Mouse (Mus musculus): ENCODE results near the gene Hist1h1e. TPM values are rescaled to one million over a fixed set of nuclear protein-coding genes. Genes with fewer than 3 reads are reported as not detected.
"Not testable (repeated sequence)": the region's sequence is repeated elsewhere in the genome, so short reads cannot be mapped to it uniquely, and the experiment has no call there.

Hist1h1e gene
- polyA plus RNA-seq, 1 experiment from 2014 or later: 16.3 TPM

DNA sequence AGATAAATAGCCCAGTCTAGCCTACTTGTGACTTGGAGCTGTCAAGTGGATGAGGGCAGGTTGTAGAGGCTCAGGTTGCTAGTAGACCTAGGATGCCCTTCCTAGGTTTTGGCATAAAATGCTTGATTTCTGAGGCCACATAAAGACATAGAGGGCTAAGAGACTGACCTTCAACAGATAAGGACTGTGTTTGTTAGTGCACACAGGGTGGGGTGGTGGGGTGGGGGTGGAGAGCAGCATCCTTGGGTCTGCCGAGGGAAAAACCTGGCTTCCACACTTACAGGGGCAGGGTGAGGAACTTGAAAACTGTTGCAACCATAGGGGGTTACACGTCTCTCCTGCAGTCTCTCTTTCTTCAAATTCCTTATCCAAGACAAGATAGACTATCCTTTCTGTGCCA, 27.2 kb downstream of the Hist1h1e start:
- Histone ChIP-seq H3K36me3 (ENCODE audit: control insufficient read depth, insufficient read depth, low read length) (no peaks in the 10 kb centered on the region), H3K4me2 (ENCODE audit: low read depth) (no peak overlapping the region)
- 87% methylated on average over 2 of the region's 2 CpGs for WGBS

DNA sequence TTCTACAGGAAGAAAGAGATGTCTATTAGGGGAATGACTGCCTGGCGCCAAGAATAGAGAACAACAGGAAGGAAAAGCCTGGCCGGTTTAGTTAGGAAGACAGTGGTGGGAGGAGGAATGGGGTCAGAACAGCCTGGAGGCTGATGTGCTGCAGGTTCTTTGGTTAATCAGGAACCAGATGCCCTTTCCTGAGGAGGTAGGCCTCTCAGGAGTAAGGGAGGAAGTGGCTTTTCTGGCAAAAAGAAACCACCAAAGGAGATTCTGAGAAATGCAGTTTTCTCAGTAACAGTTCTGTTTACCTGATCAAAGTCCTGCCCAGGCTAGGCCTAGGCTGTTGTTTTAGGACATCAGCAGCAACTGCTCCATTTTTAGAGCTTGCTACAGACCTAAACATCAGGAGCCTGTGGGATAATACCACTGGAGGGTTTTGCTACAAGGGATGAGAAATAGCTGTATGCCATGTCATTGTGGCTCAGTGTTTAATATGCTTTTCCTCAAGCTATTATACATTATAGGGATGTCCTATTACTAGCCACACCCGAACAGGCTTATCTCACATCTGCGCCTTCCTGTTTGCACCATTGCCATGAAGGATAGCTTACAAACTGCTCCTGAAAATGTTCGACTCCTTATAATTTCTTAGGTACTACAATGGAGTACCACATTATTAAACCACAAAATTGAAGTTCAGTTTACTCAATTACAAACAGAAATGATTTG, 29.1 kb downstream of the Hist1h1e start:
- Histone ChIP-seq H3K9ac (ENCODE audit: low read length) (no peak overlapping the region), H3K36me3 (ENCODE audit: control insufficient read depth, insufficient read depth, low read length) (no peaks in the 10 kb centered on the region), H3K9me3 (ENCODE audit: control insufficient read depth, low read length) (no peaks in the 10 kb centered on the region), H3K27me3 (ENCODE audit: control insufficient read depth, insufficient read depth, low read length) (no peaks in the 10 kb centered on the region), H3K4me2 (ENCODE audit: low read depth) (no peak overlapping the region), H3K4me3 (ENCODE audit: low read depth, low read length) (no peak overlapping the region), H3K27ac (ENCODE audit: low read depth, low read length) (no peak overlapping the region), H3K4me1 (ENCODE audit: control insufficient read depth, insufficient read depth, low read length) (no peaks in the 10 kb centered on the region)
- ATAC-seq (ENCODE audit: insufficient read depth, low FRiP score, low TSS enrichment) (no peak), DNase-seq (ENCODE audit: low spot score) (no peak)
- 89% methylated on average over 5 of the region's 5 CpGs for WGBS

More for the DNA sequence above, 27.2 kb downstream of the Hist1h1e start:
- Histone ChIP-seq H3K27ac (ENCODE audit: low read depth, low read length) (no peak overlapping the region), H3K9ac (ENCODE audit: low read length) (no peak overlapping the region), H3K4me3 (ENCODE audit: low read depth, low read length) (no peak overlapping the region), H3K27me3 (ENCODE audit: control insufficient read depth, insufficient read depth, low read length) (no peaks in the 10 kb centered on the region), H3K4me1 (ENCODE audit: control insufficient read depth, insufficient read depth, low read length) (no peaks in the 10 kb centered on the region), H3K9me3 (ENCODE audit: control insufficient read depth, low read length) (no peaks in the 10 kb centered on the region)
- DNase-seq (ENCODE audit: low spot score): no peak
- no peak for ATAC-seq (ENCODE audit: insufficient read depth, low FRiP score, low TSS enrichment)

DNA sequence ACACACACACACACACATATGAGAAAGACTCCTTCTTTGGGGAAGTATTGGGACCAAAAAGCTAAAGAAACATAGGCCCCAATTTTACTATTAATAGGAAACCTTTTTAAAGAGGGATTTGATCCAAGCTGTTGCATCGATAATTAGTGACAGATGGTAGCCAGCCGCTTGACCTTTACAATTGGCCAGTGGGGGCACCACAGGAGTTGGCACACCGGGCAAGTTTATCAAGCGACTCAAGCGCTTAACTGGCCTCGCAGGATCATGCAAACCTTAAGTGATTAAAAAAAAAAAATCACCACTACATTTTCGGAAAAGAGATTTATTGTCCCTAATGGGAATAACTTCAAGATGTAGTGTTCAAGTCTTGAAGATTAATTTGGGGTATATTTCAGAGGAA, 29.7 kb downstream of the Hist1h1e start:
- ATAC-seq (ENCODE audit: insufficient read depth, low FRiP score, low TSS enrichment) (no peak), DNase-seq (ENCODE audit: low spot score) (no peak)
- WGBS: 87% methylated on average over 7 of the region's 7 CpGs
- Histone ChIP-seq H3K27me3 (ENCODE audit: control insufficient read depth, insufficient read depth, low read length) (no peaks in the 10 kb centered on the region), H3K9ac (ENCODE audit: low read length) (no peak overlapping the region), H3K27ac (ENCODE audit: low read depth, low read length) (no peak overlapping the region), H3K4me3 (ENCODE audit: low read depth, low read length) (no peak overlapping the region), H3K9me3 (ENCODE audit: control insufficient read depth, low read length) (no peaks in the 10 kb centered on the region), H3K4me1 (ENCODE audit: control insufficient read depth, insufficient read depth, low read length) (no peaks in the 10 kb centered on the region), H3K4me2 (ENCODE audit: low read depth) (no peak overlapping the region), H3K36me3 (ENCODE audit: control insufficient read depth, insufficient read depth, low read length) (no peaks in the 10 kb centered on the region)

DNA sequence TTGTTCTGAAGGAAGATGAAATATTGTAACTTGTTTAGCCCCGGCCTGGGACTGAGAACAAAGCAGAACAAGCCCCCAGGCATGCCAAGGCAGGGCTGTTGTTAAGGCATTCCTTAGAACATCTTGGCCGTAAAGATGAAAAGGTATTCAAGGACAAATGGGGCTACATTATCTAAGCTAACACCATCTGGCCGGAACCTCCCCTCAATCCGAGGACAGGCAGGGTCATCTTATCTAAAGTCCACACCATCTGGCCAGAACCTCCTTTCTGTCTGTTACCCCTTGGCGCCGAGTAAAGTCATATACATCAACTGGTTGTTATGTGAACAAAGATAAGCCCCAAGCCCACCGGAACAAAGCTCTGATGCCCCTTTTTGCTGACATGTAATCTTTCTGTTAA, 30.5 kb downstream of the Hist1h1e start:
- H3K4me2 ChIP-seq (ENCODE audit: low read depth); H3K27me3 ChIP-seq (ENCODE audit: control insufficient read depth, insufficient read depth, low read length); ATAC-seq (ENCODE audit: insufficient read depth, low FRiP score, low TSS enrichment); H3K9me3 ChIP-seq (ENCODE audit: control insufficient read depth, low read length); DNase-seq (ENCODE audit: low spot score); H3K4me3 ChIP-seq (ENCODE audit: low read depth, low read length); H3K4me1 ChIP-seq (ENCODE audit: control insufficient read depth, insufficient read depth, low read length); H3K36me3 ChIP-seq (ENCODE audit: control insufficient read depth, insufficient read depth, low read length); H3K27ac ChIP-seq (ENCODE audit: low read depth, low read length); H3K9ac ChIP-seq (ENCODE audit: low read length): not testable (repeated sequence)
- WGBS: 87% methylated on average over 6 of the region's 7 CpGs

DNA sequence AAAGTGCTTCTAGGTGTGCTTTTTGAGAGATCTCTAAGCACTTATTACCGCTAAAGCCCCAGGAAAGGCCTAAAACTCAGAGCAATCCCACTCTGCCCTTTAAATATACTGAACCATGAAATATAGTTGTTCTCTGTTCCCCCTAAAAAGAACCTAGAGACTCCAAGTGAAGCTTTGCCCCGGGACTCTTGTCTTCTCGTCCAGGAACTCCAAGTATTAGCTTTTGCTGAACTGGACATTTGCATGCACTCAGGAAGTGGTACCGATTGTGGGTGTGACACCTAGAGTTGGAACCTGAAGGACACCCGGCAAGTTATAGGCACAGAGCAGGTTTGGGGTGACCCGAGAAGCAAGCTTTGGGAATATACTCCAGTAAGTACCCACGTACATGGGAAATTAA, 31.2 kb downstream of the Hist1h1e start:
- Histone ChIP-seq H3K27ac (ENCODE audit: low read depth, low read length) (no peak overlapping the region), H3K4me1 (ENCODE audit: control insufficient read depth, insufficient read depth, low read length) (peaks cover 5% of the 10 kb centered on the region; the same call in 1 of the 2 replicates), H3K27me3 (ENCODE audit: control insufficient read depth, insufficient read depth, low read length) (no peaks in the 10 kb centered on the region), H3K36me3 (ENCODE audit: control insufficient read depth, insufficient read depth, low read length) (no peaks in the 10 kb centered on the region), H3K9ac (ENCODE audit: low read length) (no peak overlapping the region), H3K4me3 (ENCODE audit: low read depth, low read length) (no peak overlapping the region), H3K4me2 (ENCODE audit: low read depth) (no peak overlapping the region), H3K9me3 (ENCODE audit: control insufficient read depth, low read length) (no peaks in the 10 kb centered on the region)
- 95% methylated on average over 7 of the region's 7 CpGs for WGBS
- DNase-seq (ENCODE audit: low spot score): no peak
- no peak for ATAC-seq (ENCODE audit: insufficient read depth, low FRiP score, low TSS enrichment)

DNA sequence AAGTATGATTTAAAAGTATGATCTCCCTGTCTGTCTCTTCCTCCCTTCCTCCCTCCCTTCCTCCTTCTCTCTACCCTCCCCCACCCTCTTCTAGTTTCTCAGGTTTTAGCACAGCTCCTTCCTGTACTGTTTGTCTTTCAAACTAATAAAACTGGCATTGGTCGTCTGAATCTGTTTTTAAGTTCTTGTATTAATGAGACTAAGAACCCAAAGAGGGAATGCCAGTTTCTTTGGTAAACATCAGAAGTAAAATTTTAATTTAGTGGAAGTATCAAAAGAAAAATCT, 35.5 kb downstream of the Hist1h1e start:
- Histone ChIP-seq H3K4me2 (ENCODE audit: low read depth) (peak overlapping the region; percentile 83), H3K36me3 (ENCODE audit: control insufficient read depth, insufficient read depth, low read length) (no peaks in the 10 kb centered on the region), H3K9me3 (ENCODE audit: control insufficient read depth, low read length) (no peaks in the 10 kb centered on the region), H3K4me3 (ENCODE audit: low read depth, low read length) (0 out of 2 replicates have a peak overlapping the region, but pooled peaks have one; percentile 0), H3K27me3 (ENCODE audit: control insufficient read depth, insufficient read depth, low read length) (no peaks in the 10 kb centered on the region), H3K4me1 (ENCODE audit: control insufficient read depth, insufficient read depth, low read length) (peaks cover 23% of the 10 kb centered on the region), H3K27ac (ENCODE audit: low read depth, low read length) (peak overlapping the region; percentile 86), H3K9ac (ENCODE audit: low read length) (peak overlapping the region; percentile 12)
- 3% methylated on average over 1 of the region's 1 CpGs for whole genome bisulfite sequencing
- ATAC-seq (ENCODE audit: insufficient read depth, low FRiP score, low TSS enrichment) (no peak), DNase-seq (ENCODE audit: low spot score) (no peak)

DNA sequence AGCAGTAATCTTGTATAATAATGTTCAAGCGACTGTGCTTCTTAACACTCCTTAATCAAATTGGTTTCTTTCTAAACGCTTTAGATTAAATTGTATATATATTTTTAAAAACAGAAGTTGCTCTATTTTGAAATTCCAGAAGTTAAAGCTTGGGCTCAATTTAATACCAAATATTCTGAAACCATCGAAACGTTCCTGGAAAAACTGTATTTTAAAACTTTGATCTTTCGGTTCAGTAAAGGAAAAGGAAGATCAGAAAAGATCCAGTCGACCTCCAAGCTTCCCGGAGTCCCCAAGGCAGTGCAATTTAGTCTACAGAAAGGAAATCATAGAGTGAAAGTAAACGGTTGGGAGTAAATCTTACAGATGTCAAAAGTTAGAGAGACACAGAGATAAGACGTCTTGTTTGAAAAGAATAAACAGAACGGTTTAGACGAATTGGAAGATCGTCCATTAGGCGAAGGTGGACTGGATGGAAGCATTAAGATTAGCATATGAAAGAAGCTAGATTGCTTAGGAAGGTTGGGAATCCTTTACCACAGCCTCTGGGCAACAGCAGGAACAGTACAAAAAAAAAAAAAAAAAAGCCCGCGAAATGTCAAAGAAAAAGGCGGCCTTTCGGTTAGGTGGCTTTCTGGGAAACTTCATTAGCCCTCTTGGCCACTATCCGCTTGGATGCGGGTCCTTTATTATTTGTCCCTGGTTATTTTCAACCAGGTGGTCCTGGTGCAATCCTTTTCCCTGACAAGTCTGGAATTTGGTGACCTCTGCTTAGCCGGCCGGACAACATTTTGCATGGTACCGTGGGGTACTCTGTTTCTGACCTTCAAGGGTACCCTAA, 36.0 kb downstream of the Hist1h1e start:
- ATAC-seq (ENCODE audit: insufficient read depth, low FRiP score, low TSS enrichment) (0 out of 2 replicates have a peak, but pooled peaks have one; percentile 22), DNase-seq (ENCODE audit: low spot score) (peak; percentile 35)

DNA sequence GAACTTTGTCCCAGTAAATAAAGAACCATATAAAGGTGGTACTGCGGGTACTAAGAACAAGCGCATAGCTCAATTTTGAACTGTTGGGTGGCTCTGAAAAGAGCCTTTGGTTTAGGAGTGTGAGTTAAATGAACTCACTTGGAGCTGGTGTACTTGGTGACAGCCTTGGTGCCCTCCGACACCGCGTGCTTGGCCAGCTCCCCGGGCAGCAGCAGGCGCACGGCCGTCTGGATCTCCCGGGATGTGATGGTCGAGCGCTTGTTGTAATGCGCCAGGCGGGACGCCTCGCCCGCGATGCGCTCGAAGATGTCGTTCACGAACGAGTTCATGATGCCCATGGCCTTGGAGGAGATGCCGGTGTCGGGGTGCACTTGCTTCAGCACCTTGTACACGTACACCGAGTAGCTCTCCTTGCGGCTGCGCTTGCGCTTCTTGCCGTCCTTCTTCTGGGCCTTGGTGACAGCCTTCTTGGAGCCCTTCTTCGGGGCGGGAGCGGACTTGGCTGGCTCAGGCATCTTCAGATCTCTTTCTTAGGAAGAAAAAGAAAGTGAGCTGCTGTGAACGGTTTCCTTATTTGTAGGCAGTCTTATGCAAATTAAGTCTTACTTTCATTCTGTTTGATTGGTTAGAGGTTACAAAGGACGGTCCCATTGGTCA, 36.8 kb downstream of the Hist1h1e start:
- H3K27me3 ChIP-seq (ENCODE audit: control insufficient read depth, insufficient read depth, low read length); H3K36me3 ChIP-seq (ENCODE audit: control insufficient read depth, insufficient read depth, low read length); H3K9me3 ChIP-seq (ENCODE audit: control insufficient read depth, low read length): not testable (repeated sequence)
- H3K4me1 ChIP-seq (ENCODE audit: control insufficient read depth, insufficient read depth, low read length): peaks cover 24% of the 10 kb centered on the region
- H3K4me2 ChIP-seq (ENCODE audit: low read depth): peak overlapping the region; percentile 83
- DNase-seq (ENCODE audit: low spot score) (peak; percentile 77), ATAC-seq (ENCODE audit: insufficient read depth, low FRiP score, low TSS enrichment) (peak; percentile 79)
- under 1% methylated on average over 20 of the region's 36 CpGs for WGBS
- H3K27ac ChIP-seq (ENCODE audit: low read depth, low read length): peak overlapping the region; percentile 97
- peak overlapping the region; percentile 39 for H3K4me3 ChIP-seq (ENCODE audit: low read depth, low read length)
- H3K9ac ChIP-seq (ENCODE audit: low read length): peak overlapping the region; percentile 80

More for the DNA sequence above, 36.0 kb downstream of the Hist1h1e start:
- H3K27ac ChIP-seq (ENCODE audit: low read depth, low read length): peak overlapping the region; percentile 97
- H3K27me3 ChIP-seq (ENCODE audit: control insufficient read depth, insufficient read depth, low read length): no peaks in the 10 kb centered on the region
- H3K4me1 ChIP-seq (ENCODE audit: control insufficient read depth, insufficient read depth, low read length): peaks cover 24% of the 10 kb centered on the region
- peak overlapping the region; percentile 12 for H3K9ac ChIP-seq (ENCODE audit: low read length)
- H3K9me3 ChIP-seq (ENCODE audit: control insufficient read depth, low read length): no peaks in the 10 kb centered on the region
- H3K4me3 ChIP-seq (ENCODE audit: low read depth, low read length): peak overlapping the region; percentile 39; the same call in 1 of the 2 replicates
- peak overlapping the region; percentile 83 for H3K4me2 ChIP-seq (ENCODE audit: low read depth)
- H3K36me3 ChIP-seq (ENCODE audit: control insufficient read depth, insufficient read depth, low read length): no peaks in the 10 kb centered on the region
- WGBS: 1% methylated on average over 22 of the region's 22 CpGs

Data from neural tube, embryonic 11.5 days (tissue).